Mouse (Mus musculus): ENCODE results near the gene S100a9.

DNA sequence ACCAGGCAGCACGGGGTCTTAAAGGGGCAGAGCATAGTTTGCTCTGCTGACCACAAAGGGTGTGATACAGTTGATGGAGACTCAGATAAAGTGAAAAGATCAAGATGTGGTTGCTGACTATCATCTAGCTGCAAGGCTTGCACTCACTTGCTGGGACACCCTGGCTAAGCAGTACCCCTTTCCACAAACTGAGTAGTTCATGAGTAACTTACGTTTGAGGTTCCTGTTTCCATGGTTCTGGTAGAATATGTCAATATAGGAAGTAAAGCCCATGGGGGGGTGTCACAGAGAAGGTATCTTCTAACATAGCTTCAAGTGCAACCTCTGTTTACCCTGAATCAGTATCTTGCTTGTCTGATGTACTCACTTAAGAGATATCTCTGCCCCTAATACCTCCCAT, 2.0 kb downstream of the S100a9 start:
- no peak for TF ChIP-seq CTCF (conservative IDR thresholded peaks at IDR 0.05; ENCODE audit: low read length)
- TF ChIP-seq NANOG (IDR thresholded peaks at IDR 0.05; ENCODE audit: borderline replicate concordance, low read length), result no peak
- no peak for TF ChIP-seq POU5F1 (IDR thresholded peaks at IDR 0.05; ENCODE audit: borderline replicate concordance, low read length)

Measured in E14TG2a.4 (cell line).